Mouse (Mus musculus) neural tube, embryonic 12.5 days (tissue): ENCODE data around the gene Tufm. TPM values are rescaled to one million over a fixed set of nuclear protein-coding genes. Genes with fewer than 3 reads are reported as not detected.

Experiments
- ATAC-seq: fragments of 200-750 bp; cut with Nextera tagmentation; 2 replicates; pipeline ENCODE4 v1.8.0; 2017; ENCODE audit warnings: low read depth, mild to moderate bottlenecking, moderate TSS enrichment, moderate library complexity; ENCODE audit not compliant: low FRiP score
- H3K27ac ChIP-seq: fragments of 300-500 bp; sonication (generic); 2 replicates; pipeline ENCODE4 v1.5.1; 2016
- H3K27me3 ChIP-seq: fragments of 300-500 bp; sonication (generic); replicated peaks from 2 replicates; pipeline ENCODE4 v1.6.1; 2016; ENCODE audit warnings: mild to moderate bottlenecking
- H3K36me3 ChIP-seq: fragments of 300-500 bp; sonication (generic); 2 replicates; pipeline ENCODE4 v1.6.1; 2016; ENCODE audit warnings: mild to moderate bottlenecking
- H3K4me1 ChIP-seq: fragments of 300-500 bp; sonication (generic); 2 replicates; pipeline ENCODE4 v1.6.1; 2016
- H3K4me2 ChIP-seq: fragments of 300-500 bp; sonication (generic); replicated peaks from 2 replicates; pipeline ENCODE4 v1.6.1; 2016; ENCODE audit warnings: mild to moderate bottlenecking
- H3K4me3 ChIP-seq: fragments of 300-500 bp; sonication (generic); 2 replicates; pipeline ENCODE4 v1.5.1; 2016
- H3K9ac ChIP-seq: fragments of 300-500 bp; sonication (generic); 2 replicates; pipeline ENCODE4 v1.6.1; 2016; ENCODE audit warnings: mild to moderate bottlenecking
- H3K9me3 ChIP-seq: fragments of 300-500 bp; sonication (generic); 2 replicates; pipeline ENCODE4 v1.6.1; 2016; ENCODE audit warnings: mild to moderate bottlenecking
- WGBS: fragments of 180-500 bp; shearing (Covaris S2); methylation state at CpG from one replicate; pipeline ENCODE4 v1.1.7; 2016; 5-methylcytosine and 5-hydroxymethylcytosine counted together
- polyA plus RNA-seq: library from polyadenylated mRNA; unstranded; fragments of >200 nt; fragmentation: Nextera tagmentation; extraction: Ambion mirVana; gene quantifications from 2 replicates; pipeline ENCODE4 v1.2.1, GENCODE M21; 2016

The Tufm gene
- polyA plus RNA-seq, 1 experiment from 2014 or later: 121 TPM

GRCm38 (mm10) chr7:126504913-126505312 is 17.8 kb downstream of the Tufm start:
- 92% methylated on average over 2 of the region's 2 CpGs for WGBS
- no peaks in the 10 kb centered on the region for H3K27me3 ChIP-seq
- H3K9ac ChIP-seq: no peak overlapping the region
- no peak overlapping the region for H3K27ac ChIP-seq
- H3K4me3 ChIP-seq: no peak overlapping the region
- no peak for ATAC-seq
- no peaks in the 10 kb centered on the region for H3K9me3 ChIP-seq
- H3K36me3 ChIP-seq: peaks cover 13% of the 10 kb centered on the region
- H3K4me2 ChIP-seq: no peak overlapping the region
- H3K4me1 ChIP-seq: peaks cover 12% of the 10 kb centered on the region

- no peak overlapping the region for H3K27ac ChIP-seq
- H3K9ac ChIP-seq: no peak overlapping the region
- no peaks in the 10 kb centered on the region for H3K9me3 ChIP-seq
- H3K4me3 ChIP-seq: no peak overlapping the region
- no peak overlapping the region for H3K4me2 ChIP-seq
- 88% methylated on average over 8 of the region's 8 CpGs for WGBS
- H3K4me1 ChIP-seq: no peaks in the 10 kb centered on the region
- ATAC-seq: no peak
- no peaks in the 10 kb centered on the region for H3K36me3 ChIP-seq
- H3K27me3 ChIP-seq: no peaks in the 10 kb centered on the region
Observed at GRCm38 (mm10) chr7:126507126-126507778, 20.1 kb downstream of the Tufm start.

DNA sequence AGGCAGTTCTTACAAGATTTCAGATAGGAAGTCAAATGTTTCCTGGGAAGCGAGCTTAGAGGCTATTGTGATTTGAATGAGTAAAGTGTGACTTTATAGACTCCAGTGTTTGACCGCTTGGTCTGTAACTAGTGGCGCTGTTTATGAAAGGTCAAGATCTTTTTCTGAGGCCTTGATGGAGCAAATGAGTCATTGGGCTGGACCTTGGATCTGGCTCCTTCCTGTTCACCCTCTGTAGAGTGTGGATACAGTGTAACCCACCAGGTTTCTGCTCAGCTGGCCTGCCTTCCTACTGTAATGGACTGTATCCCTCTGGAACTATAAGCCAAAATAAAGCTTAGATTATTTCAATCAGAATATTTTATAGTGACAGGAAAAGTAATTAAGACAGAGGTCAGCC is 24.1 kb downstream of the Tufm start:
- H3K4me1 ChIP-seq: no peaks in the 10 kb centered on the region
- H3K9me3 ChIP-seq: no peaks in the 10 kb centered on the region
- H3K4me3 ChIP-seq: no peak overlapping the region
- no peak overlapping the region for H3K27ac ChIP-seq
- WGBS: 84% methylated on average over 3 of the region's 3 CpGs
- H3K27me3 ChIP-seq: no peaks in the 10 kb centered on the region
- H3K9ac ChIP-seq: no peak overlapping the region
- H3K36me3 ChIP-seq: no peaks in the 10 kb centered on the region
- no peak for ATAC-seq
- no peak overlapping the region for H3K4me2 ChIP-seq

DNA sequence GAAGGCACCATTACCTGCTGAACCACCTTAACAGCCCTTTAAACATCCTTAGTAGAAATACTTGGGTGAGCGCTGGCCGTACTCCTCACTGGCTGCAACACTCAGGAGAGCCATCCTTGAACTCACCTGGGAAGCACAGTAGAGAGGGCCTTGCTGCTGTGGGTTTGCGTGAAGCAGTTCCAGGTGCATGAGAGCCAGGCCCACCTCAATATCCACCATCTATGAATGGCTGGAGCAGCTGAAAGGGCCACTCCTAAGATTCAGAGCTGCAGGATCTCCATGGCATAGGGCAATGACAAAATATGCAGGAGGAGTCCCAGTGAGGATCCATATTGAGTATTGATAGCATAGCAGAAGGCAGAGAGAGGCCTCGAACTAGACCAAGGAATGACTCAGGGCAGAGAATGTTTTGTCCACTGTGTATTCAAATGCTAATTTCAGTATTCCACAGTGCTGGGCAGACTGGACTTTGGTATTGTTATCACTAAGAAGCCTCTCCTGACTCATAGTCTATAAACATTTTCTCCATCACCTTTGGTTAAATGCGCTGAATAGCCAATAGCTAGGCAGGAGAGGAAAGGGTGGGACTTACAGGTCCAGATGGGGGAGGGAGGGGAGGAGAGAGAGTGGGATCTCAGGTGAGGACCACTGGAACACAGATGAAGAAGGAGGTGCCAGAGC is 31.2 kb downstream of the Tufm start:
- no peaks in the 10 kb centered on the region for H3K4me1 ChIP-seq
- WGBS: 84% methylated on average over 5 of the region's 5 CpGs
- no peak overlapping the region for H3K4me2 ChIP-seq
- H3K27ac ChIP-seq: no peak overlapping the region
- no peak overlapping the region for H3K4me3 ChIP-seq
- no peaks in the 10 kb centered on the region for H3K27me3 ChIP-seq
- no peak for ATAC-seq
- H3K36me3 ChIP-seq: no peaks in the 10 kb centered on the region
- no peaks in the 10 kb centered on the region for H3K9me3 ChIP-seq
- no peak overlapping the region for H3K9ac ChIP-seq

DNA sequence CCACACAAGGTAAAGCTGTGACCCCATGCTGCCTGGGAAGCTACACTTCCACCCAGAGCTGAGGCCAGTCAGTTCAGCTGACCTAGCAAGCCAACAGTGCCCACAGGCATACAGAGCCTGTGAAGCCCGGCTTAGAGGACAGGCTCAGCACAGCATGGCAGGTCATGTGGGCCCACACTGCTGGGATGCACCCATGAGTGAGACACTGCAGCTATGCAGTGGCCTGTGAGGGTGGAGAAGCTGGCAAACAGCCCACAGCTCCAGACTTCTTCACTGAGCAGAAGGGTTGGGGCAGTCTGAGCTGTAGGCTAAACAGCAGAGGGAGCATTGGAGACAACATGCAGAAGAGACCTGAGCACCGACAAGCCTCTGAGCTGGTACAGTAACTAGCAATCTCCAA is 32.4 kb downstream of the Tufm start:
- H3K36me3 ChIP-seq: no peaks in the 10 kb centered on the region
- WGBS: 67% methylated on average over 2 of the region's 2 CpGs
- no peaks in the 10 kb centered on the region for H3K9me3 ChIP-seq
- H3K27me3 ChIP-seq: no peaks in the 10 kb centered on the region
- ATAC-seq: no peak
- no peak overlapping the region for H3K9ac ChIP-seq
- no peak overlapping the region for H3K4me3 ChIP-seq
- no peaks in the 10 kb centered on the region for H3K4me1 ChIP-seq
- H3K4me2 ChIP-seq: no peak overlapping the region
- H3K27ac ChIP-seq: no peak overlapping the region

GRCm38 (mm10) chr7:126523316-126523715 is 36.2 kb downstream of the Tufm start:
- Histone ChIP-seq H3K36me3 (no peaks in the 10 kb centered on the region), H3K27me3 (no peaks in the 10 kb centered on the region), H3K27ac (no peak overlapping the region), H3K9me3 (no peaks in the 10 kb centered on the region), H3K4me1 (no peaks in the 10 kb centered on the region), H3K4me3 (no peak overlapping the region), H3K9ac (no peak overlapping the region), H3K4me2 (no peak overlapping the region)
- WGBS: 81% methylated on average over 3 of the region's 3 CpGs
- ATAC-seq: no peak

DNA sequence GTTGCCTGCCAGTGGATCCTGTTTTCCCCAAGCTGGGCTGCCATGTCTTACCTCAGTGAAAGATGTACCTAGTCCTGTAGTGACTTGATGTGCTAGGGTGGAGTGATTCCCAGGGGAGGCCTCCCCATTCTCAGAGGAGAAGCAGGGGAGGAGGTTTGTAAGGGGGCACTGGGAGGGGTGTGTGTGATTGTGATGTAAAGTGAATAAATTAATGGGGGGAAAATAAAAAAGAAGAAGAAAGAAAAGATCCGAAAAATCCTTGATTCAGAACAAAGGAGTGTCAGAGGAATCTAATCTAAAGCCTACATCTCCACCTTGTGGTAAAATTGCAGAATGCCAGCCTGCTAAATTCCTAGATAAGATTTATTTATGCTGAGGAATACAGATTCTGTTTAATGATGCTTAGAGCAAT is 41.0 kb downstream of the Tufm start:
- no peak overlapping the region for H3K27ac ChIP-seq
- H3K36me3 ChIP-seq: no peaks in the 10 kb centered on the region
- WGBS: 11% methylated on average over 1 of the region's 1 CpGs
- H3K4me1 ChIP-seq: no peaks in the 10 kb centered on the region
- H3K9ac ChIP-seq: no peak overlapping the region
- no peaks in the 10 kb centered on the region for H3K27me3 ChIP-seq
- no peak overlapping the region for H3K4me2 ChIP-seq
- no peaks in the 10 kb centered on the region for H3K9me3 ChIP-seq
- H3K4me3 ChIP-seq: no peak overlapping the region
- ATAC-seq: no peak

DNA sequence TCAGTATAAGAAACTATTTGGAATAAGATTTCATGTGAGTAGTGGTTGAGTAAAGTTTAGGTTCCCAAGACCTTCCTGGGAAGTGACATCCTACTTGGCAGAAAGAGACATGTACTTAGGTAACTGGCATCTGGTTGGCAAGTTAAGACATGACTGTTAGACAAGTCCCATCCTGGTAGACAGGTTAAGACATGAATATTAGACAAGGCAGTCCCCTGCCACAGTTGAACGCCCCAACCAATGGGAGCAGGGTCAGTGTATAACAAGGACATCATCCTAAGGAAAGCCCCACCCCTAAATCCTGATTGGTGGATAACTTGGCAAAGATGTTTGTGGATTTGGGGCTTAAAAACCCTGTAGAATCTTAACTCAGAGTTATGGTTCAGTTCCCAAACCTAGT is 46.3 kb downstream of the Tufm start:
- ATAC-seq: no peak
- Histone ChIP-seq H3K4me3 (no peak overlapping the region), H3K4me2 (no peak overlapping the region), H3K27ac (no peak overlapping the region), H3K9me3 (no peaks in the 10 kb centered on the region), H3K36me3 (no peaks in the 10 kb centered on the region), H3K9ac (no peak overlapping the region), H3K4me1 (peaks cover 4% of the 10 kb centered on the region; the same call in 1 of the 2 replicates), H3K27me3 (peaks cover 16% of the 10 kb centered on the region)
- WGBS: 76% methylated on average over 1 of the region's 1 CpGs

- Histone ChIP-seq H3K36me3 (no peaks in the 10 kb centered on the region), H3K9me3 (no peaks in the 10 kb centered on the region), H3K4me2 (peak overlapping the region; percentile 84), H3K4me1 (peaks cover 4% of the 10 kb centered on the region; the same call in 1 of the 2 replicates), H3K9ac (peak overlapping the region; percentile 54), H3K27ac (no peak overlapping the region), H3K27me3 (peaks cover 16% of the 10 kb centered on the region), H3K4me3 (peak overlapping the region; percentile 42)
- WGBS: 3% methylated on average over 28 of the region's 28 CpGs
- ATAC-seq: no peak
Observed at GRCm38 (mm10) chr7:126535766-126536165, 48.6 kb downstream of the Tufm start.

- whole genome bisulfite sequencing: 62% methylated on average over 9 of the region's 9 CpGs
- H3K4me3 ChIP-seq: peak overlapping the region; percentile 42; the same call in 1 of the 2 replicates
- H3K36me3 ChIP-seq: no peaks in the 10 kb centered on the region
- H3K9ac ChIP-seq: no peak overlapping the region
- ATAC-seq: no peak
- H3K4me1 ChIP-seq: peaks cover 4% of the 10 kb centered on the region; the same call in 1 of the 2 replicates
- H3K27ac ChIP-seq: no peak overlapping the region
- peak overlapping the region; percentile 84 for H3K4me2 ChIP-seq
- H3K27me3 ChIP-seq: peaks cover 16% of the 10 kb centered on the region
- H3K9me3 ChIP-seq: no peaks in the 10 kb centered on the region
Observed at GRCm38 (mm10) chr7:126536466-126536865, 49.3 kb downstream of the Tufm start.

GRCm38 (mm10) chr7:126537820-126538585 is 50.8 kb downstream of the Tufm start:
- Histone ChIP-seq H3K27ac (no peak overlapping the region), H3K4me2 (no peak overlapping the region), H3K9me3 (no peaks in the 10 kb centered on the region), H3K36me3 (no peaks in the 10 kb centered on the region; the same call in 1 of the 2 replicates), H3K9ac (no peak overlapping the region), H3K4me3 (no peak overlapping the region), H3K4me1 (peaks cover 4% of the 10 kb centered on the region; the same call in 1 of the 2 replicates), H3K27me3 (peaks cover 16% of the 10 kb centered on the region)
- no peak for ATAC-seq
- 75% methylated on average over 5 of the region's 5 CpGs for WGBS
